Mouse (Mus musculus): ENCODE measurements around the gene Tbx3. TPM values are rescaled to one million over a fixed set of nuclear protein-coding genes. Genes with fewer than 3 reads are reported as not detected.

Tbx3 gene
- 1.5 TPM for polyA plus RNA-seq (2015; fragmentation: Illumina TruSeq; extraction: RNeasy Lipid Tissue Mini Kit (QIAGEN cat#74804); ENCODE audit: low read depth, low replicate concordance)

DNA sequence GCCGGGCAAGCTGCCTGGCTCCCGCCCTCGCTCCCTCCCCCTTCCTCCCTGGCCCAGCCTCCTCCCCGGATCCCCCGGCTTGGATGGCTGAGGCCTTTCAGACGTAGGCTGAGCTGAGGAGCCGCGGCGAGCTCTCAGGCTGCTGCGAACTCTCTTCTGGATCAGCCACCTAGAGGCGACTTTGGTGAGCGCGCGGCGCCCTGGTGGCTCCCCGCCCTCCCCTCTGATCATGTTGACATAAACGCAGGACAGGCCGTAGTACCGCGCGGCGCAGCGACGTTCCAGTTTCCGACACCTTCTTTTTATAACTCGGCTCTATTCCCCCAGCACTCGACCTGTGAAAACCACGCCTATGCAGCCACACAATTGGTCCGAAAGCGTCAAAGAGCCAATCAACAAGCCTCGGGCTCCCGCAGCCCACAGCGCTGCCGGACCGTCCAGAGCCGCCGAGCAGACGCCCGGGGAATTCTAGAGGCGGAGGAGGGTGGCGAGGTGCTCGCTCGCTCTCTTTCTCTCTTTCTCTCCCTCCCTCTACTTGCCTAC lies at the start of gene Tbx3:
Tbx3 (plus strand) TSS at position 104 of the 543 bp plus-strand sequence.

Other genes starting within 250 kb of the Tbx3 start
- gene Tbx5, start 162.0 kb downstream of the Tbx3 start, polyA plus RNA-seq (2015; fragmentation: Illumina TruSeq; extraction: RNeasy Lipid Tissue Mini Kit (QIAGEN cat#74804); ENCODE audit: low read depth, low replicate concordance), result not detected